Mouse (Mus musculus) intestine, embryonic 16.5 days (tissue): Measurements from ENCODE around the gene E2f2. TPM values are rescaled to one million over a fixed set of nuclear protein-coding genes. Genes with fewer than 3 reads are reported as not detected.

ENCODE experiments used
- ATAC-seq: fragments of 200-750 bp; cut with Nextera tagmentation; 2 replicates; pipeline ENCODE4 v1.8.0; 2017; ENCODE audit warnings: moderate TSS enrichment, moderate library complexity
- H3K27ac ChIP-seq: fragments of 300-500 bp; sonication (generic); 2 replicates; pipeline ENCODE4 v1.5.1; 2014; ENCODE audit warnings: mild to moderate bottlenecking, low read length
- H3K27me3 ChIP-seq: fragments of 300-500 bp; sonication (generic); replicated peaks from 2 replicates; pipeline ENCODE4 v1.6.1; 2014; ENCODE audit warnings: low read length, control low read depth, mixed read lengths; ENCODE audit not compliant: control insufficient read depth, insufficient read depth
- H3K36me3 ChIP-seq: fragments of 300-500 bp; sonication (generic); 2 replicates; pipeline ENCODE4 v1.6.1; 2014; ENCODE audit warnings: low read length, control low read depth; ENCODE audit not compliant: control insufficient read depth, insufficient read depth
- H3K4me1 ChIP-seq: fragments of 300-500 bp; sonication (generic); 2 replicates; pipeline ENCODE4 v1.6.1; 2014; ENCODE audit warnings: low read length, control low read depth, mixed read lengths; ENCODE audit not compliant: control insufficient read depth, insufficient read depth
- H3K4me2 ChIP-seq: fragments of 300-500 bp; sonication (generic); 2 replicates; pipeline ENCODE4 v1.6.1; 2014; ENCODE audit warnings: low read depth, low read length, control low read depth
- H3K4me3 ChIP-seq: fragments of 300-500 bp; sonication (generic); 2 replicates; pipeline ENCODE4 v1.5.1; 2014; ENCODE audit warnings: mild to moderate bottlenecking, low read length
- H3K9ac ChIP-seq: fragments of 300-500 bp; sonication (generic); 2 replicates; pipeline ENCODE4 v1.6.1; 2014; ENCODE audit warnings: low read depth, low read length
- H3K9me3 ChIP-seq: fragments of 300-500 bp; sonication (generic); 2 replicates; pipeline ENCODE4 v1.6.1; 2016; ENCODE audit warnings: low read length, control low read depth; ENCODE audit not compliant: control insufficient read depth
- WGBS: fragments of 180-500 bp; shearing (Covaris S2); extraction: QIAGEN DNeasy Blood & Tissue Kit; methylation state at CpG from one replicate; pipeline ENCODE4 v1.1.7; 2014; 5-methylcytosine and 5-hydroxymethylcytosine counted together
- polyA plus RNA-seq: library from polyadenylated mRNA; unstranded; fragments of >200 nt; fragmentation: Nextera tagmentation; extraction: Ambion mirVana; gene quantifications from 2 replicates; pipeline ENCODE4 v1.2.1, GENCODE M21; 2015

E2f2 gene
- polyA plus RNA-seq, 1 experiment from 2014 or later: 9.3 TPM

GRCm38 (mm10) chr4:136206033-136206893, 34.1 kb downstream of the E2f2 start, which contains the start of gene Asap3:
Gene Asap3 (plus strand): TSS chr4:136206365.
- peak within 1 kb of the TSS; percentile 69 for H3K27ac ChIP-seq
- WGBS: under 1% methylated on average over 52 of the region's 54 CpGs
- H3K4me3 ChIP-seq: peak within 1 kb of the TSS; percentile 68
- no peaks in the 10 kb centered on the region for H3K36me3 ChIP-seq
- no peaks in the 10 kb centered on the region for H3K27me3 ChIP-seq
- peak within 1 kb of the TSS; percentile 98 for H3K4me2 ChIP-seq
- H3K4me1 ChIP-seq: peaks cover 12% of the 10 kb centered on the region
- peak within 1 kb of the TSS; percentile 79 for H3K9ac ChIP-seq
- peak; percentile 94 for ATAC-seq
- H3K9me3 ChIP-seq: no peaks in the 10 kb centered on the region

GRCm38 (mm10) chr4:136206943-136207342, 34.7 kb downstream of the E2f2 start:
- Histone ChIP-seq H3K36me3 (no peaks in the 10 kb centered on the region), H3K4me1 (peaks cover 12% of the 10 kb centered on the region), H3K9ac (peak overlapping the region; percentile 79), H3K27ac (no peak overlapping the region), H3K4me3 (peak overlapping the region; percentile 68), H3K4me2 (peak overlapping the region; percentile 98), H3K9me3 (no peaks in the 10 kb centered on the region), H3K27me3 (no peaks in the 10 kb centered on the region)
- 4% methylated on average over 6 of the region's 6 CpGs for WGBS
- 0 out of 2 replicates have a peak, but pooled peaks have one; percentile 2 for ATAC-seq

GRCm38 (mm10) chr4:136210931-136211330, 38.7 kb downstream of the E2f2 start:
- Histone ChIP-seq H3K9me3 (no peaks in the 10 kb centered on the region), H3K36me3 (no peaks in the 10 kb centered on the region), H3K27me3 (no peaks in the 10 kb centered on the region), H3K27ac (no peak overlapping the region), H3K4me3 (no peak overlapping the region), H3K9ac (no peak overlapping the region), H3K4me1 (peaks cover 15% of the 10 kb centered on the region), H3K4me2 (no peak overlapping the region)
- no peak for ATAC-seq
- 74% methylated on average over 9 of the region's 9 CpGs for WGBS

- H3K27me3 ChIP-seq: no peaks in the 10 kb centered on the region
- ATAC-seq: 0 out of 2 replicates have a peak, but pooled peaks have one; percentile 17
- H3K36me3 ChIP-seq: no peaks in the 10 kb centered on the region
- H3K4me2 ChIP-seq: no peak overlapping the region
- no peak overlapping the region for H3K27ac ChIP-seq
- H3K4me1 ChIP-seq: peaks cover 21% of the 10 kb centered on the region
- no peak overlapping the region for H3K4me3 ChIP-seq
- H3K9me3 ChIP-seq: no peaks in the 10 kb centered on the region
- no peak overlapping the region for H3K9ac ChIP-seq
- 58% methylated on average over 7 of the region's 7 CpGs for WGBS
Observed at GRCm38 (mm10) chr4:136213629-136214028, 41.4 kb downstream of the E2f2 start.

- no peak for ATAC-seq
- Histone ChIP-seq H3K27ac (no peak overlapping the region), H3K9me3 (no peaks in the 10 kb centered on the region), H3K27me3 (no peaks in the 10 kb centered on the region), H3K4me1 (peaks cover 25% of the 10 kb centered on the region), H3K9ac (no peak overlapping the region), H3K4me3 (no peak overlapping the region), H3K36me3 (no peaks in the 10 kb centered on the region), H3K4me2 (no peak overlapping the region)
- WGBS: 78% methylated on average over 8 of the region's 8 CpGs
Observed at GRCm38 (mm10) chr4:136214828-136215227, 42.6 kb downstream of the E2f2 start.

GRCm38 (mm10) chr4:136215576-136215975, 43.4 kb downstream of the E2f2 start:
- Histone ChIP-seq H3K4me3 (no peak overlapping the region), H3K9ac (no peak overlapping the region), H3K4me1 (peaks cover 27% of the 10 kb centered on the region), H3K27ac (no peak overlapping the region), H3K36me3 (no peaks in the 10 kb centered on the region), H3K27me3 (no peaks in the 10 kb centered on the region), H3K4me2 (no peak overlapping the region), H3K9me3 (no peaks in the 10 kb centered on the region)
- WGBS: 77% methylated on average over 8 of the region's 8 CpGs
- no peak for ATAC-seq

- no peak overlapping the region for H3K4me3 ChIP-seq
- no peaks in the 10 kb centered on the region for H3K9me3 ChIP-seq
- H3K4me1 ChIP-seq: peaks cover 27% of the 10 kb centered on the region
- no peak overlapping the region for H3K4me2 ChIP-seq
- no peak overlapping the region for H3K27ac ChIP-seq
- H3K27me3 ChIP-seq: no peaks in the 10 kb centered on the region
- H3K9ac ChIP-seq: no peak overlapping the region
- H3K36me3 ChIP-seq: no peaks in the 10 kb centered on the region
- 47% methylated on average over 10 of the region's 10 CpGs for WGBS
- ATAC-seq: no peak
Observed at GRCm38 (mm10) chr4:136217063-136217462, 44.9 kb downstream of the E2f2 start.

GRCm38 (mm10) chr4:136218595-136219214, 46.5 kb downstream of the E2f2 start:
- Histone ChIP-seq H3K27ac (peak overlapping the region; percentile 79), H3K9ac (peak overlapping the region; percentile 50), H3K27me3 (no peaks in the 10 kb centered on the region), H3K4me2 (peak overlapping the region; percentile 35), H3K9me3 (no peaks in the 10 kb centered on the region), H3K4me3 (peak overlapping the region; percentile 1; the same call in 1 of the 2 replicates), H3K36me3 (no peaks in the 10 kb centered on the region), H3K4me1 (peaks cover 25% of the 10 kb centered on the region)
- 24% methylated on average over 18 of the region's 18 CpGs for WGBS
- ATAC-seq: peak; percentile 66

- Histone ChIP-seq H3K27ac (no peak overlapping the region), H3K4me1 (peaks cover 25% of the 10 kb centered on the region), H3K9me3 (no peaks in the 10 kb centered on the region), H3K4me2 (0 out of 2 replicates have a peak overlapping the region, but pooled peaks have one; percentile 14), H3K4me3 (no peak overlapping the region), H3K36me3 (no peaks in the 10 kb centered on the region), H3K9ac (no peak overlapping the region), H3K27me3 (no peaks in the 10 kb centered on the region)
- ATAC-seq: no peak; the same call in 1 of the 2 replicates
- 20% methylated on average over 17 of the region's 17 CpGs for WGBS
Observed at GRCm38 (mm10) chr4:136220133-136220775, 48.1 kb downstream of the E2f2 start.
